Mouse (Mus musculus) heart, adult 2 months (tissue): Measurements from ENCODE around the gene C1galt1c1.

Experiments used
- CTCF ChIP-seq: fragments of 200-600 bp; IDR thresholded peaks from 2 replicates; pipeline ENCODE4 v1.8.1; 2022; ENCODE audit warnings: antibody characterized with exemption, mild to moderate bottlenecking, moderate library complexity
- POLR2A ChIP-seq: fragments of 200-500 bp; IDR thresholded peaks from 2 replicates; pipeline ENCODE4 v1.6.1; 2011; ENCODE audit warnings: mild to moderate bottlenecking, low read depth, low read length, control low read depth; ENCODE audit not compliant: insufficient read depth

- TF ChIP-seq CTCF = no peak
- TF ChIP-seq POLR2A = no peak
Measured at GRCm38 (mm10) chrX:38656206-38656883, 21.5 kb upstream of the C1galt1c1 start.
